Mouse (Mus musculus) midbrain, embryonic 12.5 days (tissue): Measurements from ENCODE around the gene Dclk3. TPM values are rescaled to one million over a fixed set of nuclear protein-coding genes. Genes with fewer than 3 reads are reported as not detected.
A peak's percentile ranks its signal among the peaks of the same experiment; 100 is the strongest.

Source experiments
- ATAC-seq: fragments of 200-750 bp; cut with Nextera tagmentation; 2 replicates; pipeline ENCODE4 v1.8.0; 2017; ENCODE audit warnings: low read depth, moderate TSS enrichment, moderate library complexity; ENCODE audit not compliant: low FRiP score
- H3K27ac ChIP-seq: fragments of 300-500 bp; sonication (generic); replicated peaks from 2 replicates; pipeline ENCODE4 v1.5.1; 2016; ENCODE audit warnings: mild to moderate bottlenecking
- H3K27me3 ChIP-seq: fragments of 300-500 bp; sonication (generic); 2 replicates; pipeline ENCODE4 v1.6.1; 2016; ENCODE audit warnings: mild to moderate bottlenecking
- H3K36me3 ChIP-seq: fragments of 300-500 bp; sonication (generic); 2 replicates; pipeline ENCODE4 v1.6.1; 2016
- H3K4me1 ChIP-seq: fragments of 300-500 bp; sonication (generic); 2 replicates; pipeline ENCODE4 v1.6.1; 2016
- H3K4me2 ChIP-seq: fragments of 300-500 bp; sonication (generic); replicated peaks from 2 replicates; pipeline ENCODE4 v1.6.1; 2016; ENCODE audit warnings: mild to moderate bottlenecking, moderate library complexity
- H3K4me3 ChIP-seq: fragments of 300-500 bp; sonication (generic); 2 replicates; pipeline ENCODE4 v1.5.1; 2016; ENCODE audit warnings: mild to moderate bottlenecking
- H3K9ac ChIP-seq: fragments of 300-500 bp; sonication (generic); replicated peaks from 2 replicates; pipeline ENCODE4 v1.6.1; 2016; ENCODE audit warnings: mild to moderate bottlenecking, moderate library complexity
- H3K9me3 ChIP-seq: fragments of 300-500 bp; sonication (generic); 2 replicates; pipeline ENCODE4 v1.6.1; 2016; ENCODE audit warnings: mild to moderate bottlenecking
- WGBS: fragments of 180-500 bp; shearing (Covaris S2); methylation state at CpG from one replicate; pipeline ENCODE4 v1.1.7; 2016; 5-methylcytosine and 5-hydroxymethylcytosine counted together
- polyA plus RNA-seq: library from polyadenylated mRNA; unstranded; fragments of >200 nt; fragmentation: Nextera tagmentation; extraction: Ambion mirVana; gene quantifications from 2 replicates; pipeline ENCODE4 v1.2.1, GENCODE M21; 2016

The Dclk3 gene
- 0.85 and 1.0 TPM in 2 replicates for polyA plus RNA-seq

DNA sequence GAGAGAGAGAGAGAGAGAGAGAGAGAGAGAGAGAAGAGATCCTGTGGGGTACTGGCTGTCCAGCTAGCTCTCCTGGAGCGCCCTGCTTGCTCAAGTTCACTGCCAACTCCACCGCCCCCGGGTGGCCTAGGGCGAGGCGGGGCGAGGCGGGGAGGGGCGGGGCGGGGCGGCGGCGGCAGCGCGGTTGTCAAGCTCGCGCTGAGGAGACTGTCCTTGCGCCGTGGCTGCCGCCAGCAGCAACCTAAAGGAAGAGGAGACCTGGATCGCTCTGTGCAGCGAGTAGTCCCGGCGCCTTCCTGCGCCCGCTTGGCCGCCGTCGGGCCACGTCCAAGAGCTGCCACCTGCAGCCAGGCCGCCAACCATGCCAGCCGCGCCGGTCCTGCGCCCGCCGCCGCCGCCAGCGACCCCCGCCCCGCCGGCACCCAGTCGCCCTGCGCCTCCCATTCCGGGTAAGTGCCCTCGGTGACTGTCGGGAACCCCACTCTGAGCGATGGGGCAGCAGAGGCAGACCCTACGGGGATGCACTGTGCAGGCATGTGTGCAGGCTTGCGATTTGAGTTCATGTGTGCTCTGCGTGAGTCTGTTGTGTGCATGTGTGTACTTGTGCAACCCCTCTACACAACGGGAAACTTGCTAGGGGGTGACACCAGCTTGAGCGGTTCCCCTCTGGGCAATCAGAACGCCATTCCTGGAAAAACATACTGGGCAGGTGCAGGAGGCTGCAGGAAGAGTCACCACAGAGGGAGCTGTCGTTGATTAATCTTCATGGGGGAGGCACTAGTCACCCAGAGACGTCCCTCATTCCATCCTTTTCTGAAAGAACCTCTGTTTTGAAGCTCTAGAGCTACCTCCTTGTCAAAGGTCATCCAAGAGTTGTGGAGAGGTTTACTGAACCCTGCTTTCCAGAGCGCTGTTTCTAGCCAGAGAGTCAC is at the start of gene Dclk3:
TSS of gene Dclk3 (plus strand) at position 178 of the 932 bp plus-strand sequence.
- H3K9me3 ChIP-seq, result no peaks in the 10 kb centered on the region
- no peaks in the 10 kb centered on the region for H3K36me3 ChIP-seq
- H3K4me2 ChIP-seq, result peak within 1 kb of the TSS; percentile 79
- peak; percentile 52; the same call in 1 of the 2 replicates for ATAC-seq
- H3K9ac ChIP-seq, result peak within 1 kb of the TSS; percentile 34
- peak within 1 kb of the TSS; percentile 53 for H3K4me3 ChIP-seq
- peaks cover 8% of the 10 kb centered on the region for H3K4me1 ChIP-seq
- 6% methylated on average over 44 of the region's 57 CpGs for WGBS
- H3K27me3 ChIP-seq, result peaks cover 32% of the 10 kb centered on the region
- no peak within 1 kb of the TSS for H3K27ac ChIP-seq

DNA sequence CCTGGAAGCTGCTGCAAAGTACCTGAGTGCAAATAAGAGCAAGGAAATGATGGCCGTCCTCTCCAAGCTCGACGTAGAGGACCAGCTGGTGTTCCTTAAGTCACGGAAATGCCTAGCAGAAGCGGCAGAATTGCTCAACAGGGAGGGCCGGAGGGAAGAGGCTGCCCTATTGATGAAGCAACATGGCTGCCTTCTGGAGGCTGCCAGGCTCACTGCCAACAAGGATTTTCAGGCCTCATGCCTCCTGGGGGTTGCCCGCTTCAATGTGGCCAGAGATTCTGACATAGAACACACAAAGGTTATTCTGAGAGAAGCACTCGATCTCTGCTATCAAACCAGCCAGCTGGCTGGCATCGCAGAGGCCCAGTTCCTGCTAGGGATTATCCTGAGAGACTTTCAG is 48.9 kb upstream of the Dclk3 start:
- Histone ChIP-seq H3K9me3 (no peaks in the 10 kb centered on the region), H3K4me3 (no peak overlapping the region), H3K27ac (no peak overlapping the region), H3K4me2 (no peak overlapping the region), H3K36me3 (no peaks in the 10 kb centered on the region), H3K27me3 (no peaks in the 10 kb centered on the region), H3K4me1 (no peaks in the 10 kb centered on the region), H3K9ac (no peak overlapping the region)
- WGBS, result 87% methylated on average over 9 of the region's 9 CpGs
- no peak for ATAC-seq

DNA sequence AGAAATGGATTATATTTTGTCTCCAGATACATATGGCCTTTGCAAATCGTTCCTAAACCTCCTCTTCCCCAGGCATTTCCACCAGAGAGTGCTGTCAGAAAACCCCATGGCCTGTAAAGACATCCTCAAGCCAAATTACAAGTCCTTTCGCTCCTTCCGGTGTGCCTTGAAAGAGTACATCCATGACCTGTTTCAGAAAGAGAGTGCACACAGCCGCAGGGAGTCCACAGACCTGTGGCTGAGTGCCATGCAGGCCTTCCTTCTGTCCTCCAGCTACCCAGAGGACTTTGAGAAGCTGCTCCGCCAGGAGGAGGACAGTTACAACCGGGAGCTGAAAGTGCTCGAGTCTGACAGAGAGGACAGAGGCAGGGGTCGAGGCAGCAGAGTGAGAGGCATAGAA is 47.8 kb upstream of the Dclk3 start:
- no peaks in the 10 kb centered on the region for H3K9me3 ChIP-seq
- H3K9ac ChIP-seq, result no peak overlapping the region
- H3K27me3 ChIP-seq, result no peaks in the 10 kb centered on the region
- H3K4me1 ChIP-seq, result no peaks in the 10 kb centered on the region
- no peak overlapping the region for H3K4me3 ChIP-seq
- no peak for ATAC-seq
- 79% methylated on average over 8 of the region's 8 CpGs for WGBS
- H3K27ac ChIP-seq, result no peak overlapping the region
- H3K4me2 ChIP-seq, result no peak overlapping the region
- no peaks in the 10 kb centered on the region for H3K36me3 ChIP-seq

DNA sequence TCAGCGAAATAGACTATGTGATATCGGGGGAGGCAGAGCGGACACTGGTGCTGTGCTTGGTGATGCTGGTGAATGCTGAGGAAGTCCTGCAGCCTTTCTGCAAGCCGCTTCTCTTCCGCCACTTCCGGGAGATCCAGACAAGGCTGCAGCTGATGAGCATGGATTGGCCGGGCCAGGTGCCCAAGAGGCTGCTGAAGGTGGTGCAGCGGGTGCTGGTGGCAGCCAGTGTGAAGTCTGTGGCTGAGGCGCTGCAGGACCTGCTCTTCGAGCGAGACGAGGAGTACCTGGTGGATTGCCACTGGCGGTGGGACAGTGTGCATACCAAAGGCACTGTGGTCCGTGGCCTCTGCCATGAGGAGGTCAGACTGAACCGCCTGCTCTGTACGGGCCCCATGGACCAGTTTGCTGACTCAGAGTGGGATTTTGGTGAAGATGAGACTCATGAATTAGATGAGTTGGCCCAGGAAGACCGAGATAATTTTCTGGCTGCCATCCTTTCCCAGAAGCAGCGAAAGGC is 46.9 kb upstream of the Dclk3 start:
- Histone ChIP-seq H3K4me3 (no peak overlapping the region), H3K9ac (no peak overlapping the region), H3K27ac (no peak overlapping the region), H3K9me3 (no peaks in the 10 kb centered on the region), H3K4me2 (no peak overlapping the region), H3K36me3 (no peaks in the 10 kb centered on the region), H3K4me1 (no peaks in the 10 kb centered on the region), H3K27me3 (no peaks in the 10 kb centered on the region)
- no peak for ATAC-seq
- 90% methylated on average over 18 of the region's 18 CpGs for WGBS

DNA sequence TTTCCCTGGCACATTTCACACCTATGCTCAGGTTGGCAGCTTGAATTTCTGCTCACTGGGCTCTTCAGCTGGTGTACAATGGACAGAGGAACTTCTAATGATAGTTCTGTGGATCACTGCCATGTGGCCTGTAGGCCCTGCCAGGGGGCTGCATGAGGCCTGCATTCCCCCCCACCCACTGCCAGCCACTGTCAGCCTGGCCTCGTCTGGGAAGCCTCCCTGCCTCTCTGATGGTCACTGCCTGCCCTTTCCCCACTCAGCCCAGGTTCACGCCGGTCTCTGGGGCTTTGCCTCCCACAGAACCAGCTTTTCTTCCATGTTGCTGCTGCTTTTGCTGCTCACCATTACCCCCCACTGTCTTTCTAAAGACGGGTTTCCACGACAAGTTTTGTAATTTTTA is 43.6 kb upstream of the Dclk3 start:
- 68% methylated on average over 5 of the region's 5 CpGs for WGBS
- no peaks in the 10 kb centered on the region for H3K4me1 ChIP-seq
- no peak overlapping the region for H3K4me2 ChIP-seq
- no peak overlapping the region for H3K4me3 ChIP-seq
- no peak overlapping the region for H3K9ac ChIP-seq
- no peaks in the 10 kb centered on the region for H3K27me3 ChIP-seq
- H3K9me3 ChIP-seq, result no peaks in the 10 kb centered on the region
- no peak for ATAC-seq
- no peak overlapping the region for H3K27ac ChIP-seq
- H3K36me3 ChIP-seq, result no peaks in the 10 kb centered on the region

DNA sequence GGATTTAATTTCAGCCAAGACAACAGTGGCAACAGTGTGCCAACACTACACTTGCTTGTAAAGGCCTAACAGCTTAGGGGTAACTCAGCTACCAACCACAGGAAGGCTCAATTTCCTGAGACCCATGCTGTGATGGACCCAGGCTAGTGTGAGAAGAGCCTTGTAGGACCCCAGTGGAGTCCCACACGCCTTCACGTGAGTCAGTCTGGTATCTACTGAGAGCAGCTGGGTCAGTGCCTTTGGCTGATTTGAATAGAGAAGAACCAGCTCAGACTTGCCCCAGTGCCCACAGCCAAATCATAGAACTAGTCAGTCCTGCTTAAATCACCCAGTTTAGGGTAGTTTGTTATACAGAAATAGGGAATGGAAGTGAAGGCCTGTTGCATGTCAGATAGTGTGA is 40.8 kb upstream of the Dclk3 start:
- WGBS, result 82% methylated on average over 2 of the region's 2 CpGs
- no peak overlapping the region for H3K9ac ChIP-seq
- no peaks in the 10 kb centered on the region for H3K27me3 ChIP-seq
- no peak for ATAC-seq
- no peaks in the 10 kb centered on the region for H3K9me3 ChIP-seq
- no peak overlapping the region for H3K4me2 ChIP-seq
- no peak overlapping the region for H3K27ac ChIP-seq
- H3K4me1 ChIP-seq, result no peaks in the 10 kb centered on the region
- H3K4me3 ChIP-seq, result no peak overlapping the region
- no peaks in the 10 kb centered on the region for H3K36me3 ChIP-seq

DNA sequence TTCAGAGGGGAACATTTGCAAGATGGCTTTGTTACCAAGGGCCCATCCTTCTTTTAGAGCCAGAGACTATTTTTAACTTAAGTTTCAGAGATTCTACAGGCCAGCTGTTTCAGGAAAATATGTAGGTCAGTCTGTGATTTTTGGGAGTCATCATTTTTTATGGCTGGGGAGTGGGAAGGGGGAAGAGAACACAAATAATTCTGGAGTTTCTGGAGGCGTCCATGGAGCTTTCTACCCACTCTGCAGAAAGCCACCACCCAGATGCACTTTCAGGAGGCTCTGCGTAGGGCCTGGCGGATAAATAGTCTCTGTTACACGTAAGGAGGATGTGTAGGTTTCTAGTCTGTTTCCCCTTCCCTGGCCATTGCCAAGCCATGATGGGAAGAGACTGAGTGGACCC is 38.8 kb upstream of the Dclk3 start:
- Histone ChIP-seq H3K4me1 (no peaks in the 10 kb centered on the region), H3K9me3 (no peaks in the 10 kb centered on the region), H3K4me2 (no peak overlapping the region), H3K9ac (no peak overlapping the region), H3K4me3 (no peak overlapping the region), H3K27me3 (no peaks in the 10 kb centered on the region), H3K36me3 (no peaks in the 10 kb centered on the region), H3K27ac (no peak overlapping the region)
- no peak for ATAC-seq
- WGBS, result 85% methylated on average over 4 of the region's 4 CpGs

DNA sequence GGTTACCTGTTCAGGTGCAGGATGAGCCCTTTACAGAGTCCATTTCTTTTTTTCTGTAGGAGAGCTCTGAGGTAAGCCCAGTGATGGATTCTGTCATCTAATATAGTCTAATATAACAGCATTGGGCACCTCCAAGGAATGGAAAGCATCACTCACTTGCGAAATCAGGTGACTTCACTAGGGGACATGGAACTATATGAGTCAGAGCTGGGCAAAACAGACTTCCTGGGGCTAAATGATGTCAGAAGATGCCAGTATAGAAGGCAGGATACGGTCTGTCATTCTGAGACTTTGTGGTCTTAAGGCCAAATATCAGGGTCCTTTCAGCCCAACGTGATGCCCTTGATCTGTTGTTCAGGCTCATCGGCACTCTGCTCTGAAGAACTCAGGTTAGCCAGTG is 35.7 kb upstream of the Dclk3 start:
- no peaks in the 10 kb centered on the region for H3K27me3 ChIP-seq
- no peak overlapping the region for H3K9ac ChIP-seq
- no peak overlapping the region for H3K4me3 ChIP-seq
- ATAC-seq, result no peak
- H3K27ac ChIP-seq, result no peak overlapping the region
- WGBS, result 89% methylated on average over 4 of the region's 4 CpGs
- H3K9me3 ChIP-seq, result no peaks in the 10 kb centered on the region
- no peaks in the 10 kb centered on the region for H3K36me3 ChIP-seq
- no peaks in the 10 kb centered on the region for H3K4me1 ChIP-seq
- no peak overlapping the region for H3K4me2 ChIP-seq

DNA sequence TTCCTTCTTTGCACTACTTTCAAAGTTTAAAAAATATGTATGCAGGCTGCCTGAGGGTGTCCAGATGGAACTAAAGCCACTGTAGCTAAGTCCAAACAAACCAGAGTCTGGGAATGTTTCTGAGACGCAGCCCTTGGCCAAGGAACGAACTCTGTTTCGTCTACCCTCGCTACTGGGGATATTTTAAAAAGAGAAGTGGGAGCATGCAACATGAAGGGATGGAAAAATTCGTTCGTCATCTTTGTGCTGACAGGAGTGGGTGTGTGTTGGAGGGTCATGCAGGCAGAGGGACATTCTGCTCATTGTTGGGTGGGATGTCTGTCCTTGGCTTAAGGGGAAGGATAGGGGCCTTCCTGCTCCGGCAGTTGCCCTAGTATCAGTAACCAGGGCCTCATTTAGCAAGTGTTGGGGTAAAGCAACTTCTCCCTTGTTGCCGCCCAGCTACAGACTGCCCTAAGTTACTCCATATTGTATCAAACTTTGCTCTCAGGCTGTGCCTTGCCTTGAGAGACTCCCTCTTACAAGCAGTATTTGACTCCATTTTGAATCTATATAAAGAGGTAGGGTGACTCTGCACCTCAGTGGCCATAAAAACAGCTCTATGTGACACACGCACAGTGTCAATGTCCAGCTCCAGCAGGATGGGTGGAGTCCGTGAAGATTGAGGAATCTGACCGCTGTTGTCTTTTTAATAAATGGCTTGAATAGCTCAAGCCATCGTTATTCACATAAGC is 34.4 kb upstream of the Dclk3 start:
- H3K9ac ChIP-seq, result no peak overlapping the region
- H3K4me1 ChIP-seq, result no peaks in the 10 kb centered on the region
- 91% methylated on average over 12 of the region's 12 CpGs for WGBS
- no peaks in the 10 kb centered on the region for H3K36me3 ChIP-seq
- H3K9me3 ChIP-seq, result no peaks in the 10 kb centered on the region
- H3K27me3 ChIP-seq, result no peaks in the 10 kb centered on the region
- ATAC-seq, result no peak
- H3K4me2 ChIP-seq, result no peak overlapping the region
- H3K27ac ChIP-seq, result no peak overlapping the region
- no peak overlapping the region for H3K4me3 ChIP-seq

DNA sequence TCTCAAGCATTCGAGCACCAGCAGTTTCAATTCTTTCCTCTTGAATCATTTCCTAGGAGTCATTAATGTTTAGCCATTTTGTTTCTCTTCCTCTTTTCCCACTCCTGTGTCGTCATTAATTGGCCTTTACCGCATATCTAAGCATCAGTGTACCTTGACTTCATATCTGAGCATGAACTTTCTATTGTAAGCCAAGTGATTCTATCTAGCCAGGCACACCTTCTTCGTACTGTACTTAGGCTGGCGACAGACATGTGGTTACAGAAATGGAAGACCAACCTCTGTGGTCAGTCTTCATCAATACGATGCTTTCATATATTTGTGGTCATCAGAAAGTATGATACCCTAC is 33.8 kb upstream of the Dclk3 start:
- Histone ChIP-seq H3K36me3 (no peaks in the 10 kb centered on the region), H3K4me2 (no peak overlapping the region), H3K9ac (no peak overlapping the region), H3K27ac (no peak overlapping the region), H3K4me3 (no peak overlapping the region), H3K27me3 (no peaks in the 10 kb centered on the region), H3K9me3 (no peaks in the 10 kb centered on the region), H3K4me1 (no peaks in the 10 kb centered on the region)
- 88% methylated on average over 6 of the region's 6 CpGs for WGBS
- ATAC-seq, result no peak

DNA sequence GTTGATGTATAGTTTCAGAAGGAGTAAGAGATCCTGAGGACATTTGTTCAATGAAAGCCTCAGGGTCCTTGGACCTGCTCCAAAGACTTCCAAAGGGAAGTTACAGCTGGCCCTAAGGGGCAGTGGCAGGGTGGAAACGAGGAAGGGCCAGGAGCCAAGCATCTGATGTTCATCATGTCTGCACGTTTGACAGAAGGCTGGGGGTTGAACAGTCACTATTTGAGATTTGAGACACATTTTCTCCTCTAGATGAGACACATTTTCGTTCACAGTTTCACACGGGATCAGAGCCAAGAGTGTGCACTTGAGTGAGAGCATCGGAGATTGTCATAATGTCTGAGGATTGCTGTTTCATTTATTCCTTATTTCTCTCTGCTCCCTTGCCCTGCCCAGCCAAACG is 30.9 kb upstream of the Dclk3 start:
- H3K4me1 ChIP-seq, result no peaks in the 10 kb centered on the region
- no peak overlapping the region for H3K4me2 ChIP-seq
- no peaks in the 10 kb centered on the region for H3K36me3 ChIP-seq
- H3K27ac ChIP-seq, result no peak overlapping the region
- no peak overlapping the region for H3K4me3 ChIP-seq
- 83% methylated on average over 6 of the region's 6 CpGs for WGBS
- no peak overlapping the region for H3K9ac ChIP-seq
- ATAC-seq, result no peak
- H3K27me3 ChIP-seq, result no peaks in the 10 kb centered on the region
- no peaks in the 10 kb centered on the region for H3K9me3 ChIP-seq

DNA sequence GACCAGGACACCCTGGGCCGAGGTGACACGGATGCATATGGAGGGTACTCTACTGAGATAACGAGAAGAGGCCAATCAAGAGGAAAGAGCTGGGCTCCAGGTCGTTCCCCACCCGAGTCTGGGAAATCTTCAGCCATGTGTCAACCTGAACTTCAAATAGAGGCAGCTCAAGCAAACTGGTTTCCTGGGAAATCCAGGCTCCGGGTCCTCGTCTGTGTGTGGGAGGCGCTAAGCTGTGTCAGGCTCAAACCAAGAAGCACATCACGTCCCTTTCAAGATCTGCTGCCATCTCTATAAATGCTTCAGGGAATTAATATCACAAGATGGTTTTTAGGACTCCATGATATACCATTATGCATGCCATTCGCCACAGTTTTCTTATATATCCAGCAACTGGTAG is 30.5 kb upstream of the Dclk3 start:
- Histone ChIP-seq H3K27ac (no peak overlapping the region), H3K27me3 (no peaks in the 10 kb centered on the region), H3K4me2 (no peak overlapping the region), H3K9ac (no peak overlapping the region), H3K4me1 (no peaks in the 10 kb centered on the region), H3K4me3 (no peak overlapping the region), H3K9me3 (no peaks in the 10 kb centered on the region), H3K36me3 (no peaks in the 10 kb centered on the region)
- WGBS, result 89% methylated on average over 10 of the region's 10 CpGs
- ATAC-seq, result no peak
